Mouse (Mus musculus): Measurements from ENCODE around the gene Nav2.

Gene Nav2

GRCm38 (mm10) chr7:49577096-49577495, 668.6 kb downstream of the Nav2 start:
- intact Hi-C loops (cut with DNase I): no loop called here

- intact Hi-C loops (cut with DNase I): no loop called here
Observed at GRCm38 (mm10) chr7:49581951-49582350, 673.4 kb downstream of the Nav2 start.

- intact Hi-C loops (cut with DNase I): no loop called here
Observed at GRCm38 (mm10) chr7:49582551-49582950, 674.0 kb downstream of the Nav2 start.

GRCm38 (mm10) chr7:49583176-49583575, 674.7 kb downstream of the Nav2 start:
- intact Hi-C loops (cut with DNase I): no loop called here

- intact Hi-C loops (cut with DNase I): no loop called here
Observed at GRCm38 (mm10) chr7:49586530-49587120, 678.1 kb downstream of the Nav2 start.

- intact Hi-C loops (cut with DNase I): no loop called here
Observed at GRCm38 (mm10) chr7:49589635-49590034, 681.1 kb downstream of the Nav2 start.

GRCm38 (mm10) chr7:49597776-49598175, 689.3 kb downstream of the Nav2 start:
- intact Hi-C loops (cut with DNase I): no loop called here

- intact Hi-C loops (cut with DNase I): no loop called here
Observed at GRCm38 (mm10) chr7:49598225-49598624, 689.7 kb downstream of the Nav2 start.

- intact Hi-C loops (cut with DNase I): loop anchor here (2.0 kb wide), 1 partner anchor 129 kb away; no protein-coding TSS in a partner anchor
Observed at GRCm38 (mm10) chr7:49599950-49600349, 691.4 kb downstream of the Nav2 start.

- intact Hi-C loops (cut with DNase I): loop anchor here (2.0 kb wide), 1 partner anchor 131 kb away; no protein-coding TSS in a partner anchor
Observed at GRCm38 (mm10) chr7:49601191-49601975, 692.9 kb downstream of the Nav2 start.

- intact Hi-C loops (cut with DNase I): no loop called here
Observed at GRCm38 (mm10) chr7:49604244-49604643, 695.7 kb downstream of the Nav2 start.

GRCm38 (mm10) chr7:49604965-49605795, 696.7 kb downstream of the Nav2 start:
- intact Hi-C loops (cut with DNase I): no loop called here

GRCm38 (mm10) chr7:49616258-49616735, 707.8 kb downstream of the Nav2 start:
- intact Hi-C loops (cut with DNase I): loop anchor here (1.0 to 5.0 kb wide), 2 partner anchors 138 to 306 kb away; no protein-coding TSS in a partner anchor

- intact Hi-C loops (cut with DNase I): loop anchor here (1.0 to 5.0 kb wide), 2 partner anchors 134 to 305 kb away; no protein-coding TSS in a partner anchor
Observed at GRCm38 (mm10) chr7:49617087-49617486, 708.6 kb downstream of the Nav2 start.

GRCm38 (mm10) chr7:49620160-49620559, 711.6 kb downstream of the Nav2 start:
- intact Hi-C loops (cut with DNase I): no loop called here

- intact Hi-C loops (cut with DNase I): no loop called here
Observed at GRCm38 (mm10) chr7:49631885-49632284, 723.4 kb downstream of the Nav2 start.

- intact Hi-C loops (cut with DNase I): no loop called here
Observed at GRCm38 (mm10) chr7:49632391-49632790, 723.9 kb downstream of the Nav2 start.

GRCm38 (mm10) chr7:49633375-49633956, 725.0 kb downstream of the Nav2 start:
- intact Hi-C loops (cut with DNase I): no loop called here

GRCm38 (mm10) chr7:49634291-49635073, 726.0 kb downstream of the Nav2 start:
- intact Hi-C loops (cut with DNase I): no loop called here

- intact Hi-C loops (cut with DNase I): no loop called here
Observed at GRCm38 (mm10) chr7:49635074-49635621, 726.6 kb downstream of the Nav2 start.

All from adrenal gland (tissue).